Mouse (Mus musculus): Measurements from ENCODE around the gene Lhfpl3. TPM values are rescaled to one million over a fixed set of nuclear protein-coding genes. Genes with fewer than 3 reads are reported as not detected.
"Not testable (repeated sequence)": the region's sequence is repeated elsewhere in the genome, so short reads cannot be mapped to it uniquely, and the experiment has no call there.

Lhfpl3 gene
- 10 to 100 TPM; 13.1 to 13.3 TPM for total RNA-seq (2021)

DNA sequence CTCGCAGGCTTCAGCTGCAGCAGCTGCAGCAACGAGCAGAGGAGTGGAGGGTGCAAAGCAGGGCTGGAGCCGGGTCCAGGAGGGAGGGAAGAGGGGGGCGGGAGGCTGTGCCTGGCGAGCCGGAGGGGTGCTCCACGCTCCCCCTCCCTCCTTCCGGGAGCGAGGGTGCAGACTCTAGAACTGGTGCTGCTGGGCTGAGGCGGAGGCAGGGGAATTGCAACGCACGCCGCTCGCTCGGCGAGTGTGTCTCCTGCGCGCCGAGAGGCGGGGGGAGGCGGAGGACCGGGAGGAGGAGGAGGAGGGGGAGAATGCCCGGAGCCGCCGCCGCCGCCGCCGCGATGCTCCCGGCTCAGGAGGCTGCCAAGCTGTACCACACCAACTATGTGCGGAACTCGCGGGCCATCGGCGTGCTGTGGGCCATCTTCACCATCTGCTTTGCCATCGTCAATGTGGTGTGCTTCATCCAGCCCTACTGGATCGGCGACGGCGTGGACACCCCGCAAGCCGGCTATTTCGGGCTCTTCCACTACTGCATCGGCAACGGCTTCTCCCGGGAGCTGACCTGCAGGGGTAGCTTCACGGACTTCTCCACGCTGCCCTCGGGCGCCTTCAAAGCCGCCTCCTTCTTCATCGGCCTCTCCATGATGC is at the start of gene Lhfpl3:
Gene Lhfpl3, plus strand, starts transcription at position 175 of the 648 bp plus-strand sequence.
- peak; percentile 30 to 48 for DNase-seq

DNA sequence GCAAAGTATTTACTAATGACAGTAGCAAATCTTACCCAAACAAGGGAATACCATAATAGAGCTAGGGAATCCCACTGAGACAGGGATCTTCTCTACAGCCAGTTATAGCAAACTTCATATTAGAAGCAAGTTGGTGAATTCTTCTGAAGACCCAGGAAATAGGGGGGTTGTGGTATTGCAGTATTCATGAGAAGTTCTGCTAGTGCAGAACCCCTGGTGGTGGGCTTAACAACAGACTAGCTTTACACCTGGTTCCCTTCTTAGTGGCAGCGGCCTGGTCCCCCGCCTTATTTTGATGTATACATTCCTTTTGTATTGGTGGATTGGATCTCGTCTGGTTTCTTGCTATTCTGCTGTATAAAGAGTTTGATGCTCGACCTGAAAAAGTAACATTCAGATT is 39.6 kb upstream of the Lhfpl3 start:
- not testable (repeated sequence) for DNase-seq

DNA sequence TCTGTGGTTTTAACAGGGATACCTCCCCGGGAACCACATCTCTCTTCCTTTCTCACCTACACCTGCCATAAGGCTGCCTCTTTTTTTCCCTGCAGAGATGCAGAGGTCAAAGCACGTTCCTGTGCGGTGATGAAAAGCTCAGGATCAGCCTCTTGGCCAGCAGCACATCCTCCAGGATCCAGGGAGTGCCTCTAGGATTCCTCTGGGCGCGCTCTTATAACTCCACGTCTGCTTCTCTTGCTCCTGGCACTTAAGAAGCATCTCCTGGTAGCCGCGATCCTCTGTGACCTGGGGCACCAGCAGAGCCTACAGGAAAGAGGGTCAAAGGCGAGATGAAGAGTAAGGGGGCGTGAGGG is 352 bp upstream of the Lhfpl3 start:
- DNase-seq = no peak

DNA sequence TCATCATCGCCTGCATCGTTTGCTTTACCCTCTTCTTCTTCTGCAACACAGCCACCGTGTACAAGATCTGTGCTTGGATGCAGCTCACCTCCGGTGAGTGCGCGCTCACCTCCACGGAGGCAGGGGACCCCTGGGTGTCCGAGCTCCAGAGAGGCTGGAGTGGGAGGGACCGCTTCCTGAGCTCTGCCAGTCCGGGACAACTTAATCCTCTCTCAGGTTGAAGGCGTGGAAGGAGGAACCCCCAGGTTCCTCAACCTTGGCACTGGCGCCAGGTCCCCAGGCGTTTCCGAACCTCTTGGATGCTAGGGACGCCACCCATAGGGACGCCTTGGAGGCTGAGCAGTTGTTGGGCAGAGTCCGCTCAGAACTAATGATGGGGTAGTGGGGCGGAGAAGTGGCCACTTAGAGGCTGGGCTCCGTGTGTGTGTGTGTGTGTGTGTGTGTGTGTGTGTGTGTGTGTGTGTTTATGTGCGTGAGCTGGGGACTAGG is 718 bp downstream of the Lhfpl3 start:
- no peak for DNase-seq

DNA sequence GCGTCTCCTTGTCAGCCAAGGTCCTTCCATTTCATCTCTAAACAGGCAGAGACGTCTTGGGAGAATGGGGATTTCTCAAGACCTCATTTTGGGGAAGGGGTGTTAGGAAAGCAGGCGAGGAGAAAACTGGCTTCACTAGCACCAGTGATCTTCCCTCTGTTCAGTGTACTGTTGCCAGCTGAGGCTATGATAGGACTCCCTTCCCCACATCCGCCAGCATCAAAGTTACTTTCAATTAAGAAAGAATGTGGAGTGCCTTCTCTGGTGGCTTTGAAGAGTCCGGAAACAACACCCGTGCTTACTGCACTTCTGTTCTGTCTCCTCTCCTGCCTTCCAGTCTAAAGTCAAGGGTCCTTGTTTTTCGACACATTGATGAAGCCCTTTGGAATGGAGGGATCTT is 1.4 kb downstream of the Lhfpl3 start:
- DNase-seq = no peak

DNA sequence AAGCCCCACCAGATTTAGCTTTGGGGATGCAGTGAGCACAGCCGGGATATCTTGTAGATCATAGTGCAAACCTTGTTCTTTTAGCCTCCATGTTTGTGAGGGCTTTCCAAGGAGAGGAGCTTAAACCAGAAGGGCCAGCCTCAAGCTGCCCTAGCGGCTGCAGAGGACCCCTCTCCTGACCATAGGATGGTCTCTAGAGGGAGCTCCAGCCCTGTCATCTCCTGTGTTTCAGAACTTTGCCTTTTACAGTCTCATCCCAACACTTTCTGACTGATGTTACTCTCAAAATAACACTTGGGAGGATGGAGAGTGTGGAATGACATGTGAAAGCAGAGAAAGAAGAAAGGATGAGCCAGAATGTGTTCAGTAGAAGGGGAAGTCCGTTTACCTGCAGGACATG is 11.4 kb downstream of the Lhfpl3 start:
- no peak for DNase-seq

DNA sequence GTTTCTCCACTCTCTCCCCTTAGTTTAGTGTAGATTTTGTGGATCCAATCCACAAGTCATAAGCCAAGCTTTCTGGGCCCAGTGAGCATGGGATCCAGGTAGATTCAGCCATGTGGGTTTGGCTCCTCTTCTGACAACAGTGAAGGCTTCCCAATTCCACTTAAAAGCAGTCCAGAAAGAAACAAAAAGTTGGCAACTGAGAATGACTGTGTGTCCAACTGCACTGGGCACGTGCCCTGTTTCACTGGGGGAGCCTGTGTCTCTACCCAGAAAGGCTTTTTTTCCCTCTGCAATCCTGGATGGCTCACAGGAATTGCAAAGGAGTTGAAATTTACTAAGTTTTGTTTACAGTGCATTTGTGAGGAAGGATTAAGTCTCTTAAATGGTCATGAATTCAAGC is 24.9 kb downstream of the Lhfpl3 start:
- DNase-seq = no peak

DNA sequence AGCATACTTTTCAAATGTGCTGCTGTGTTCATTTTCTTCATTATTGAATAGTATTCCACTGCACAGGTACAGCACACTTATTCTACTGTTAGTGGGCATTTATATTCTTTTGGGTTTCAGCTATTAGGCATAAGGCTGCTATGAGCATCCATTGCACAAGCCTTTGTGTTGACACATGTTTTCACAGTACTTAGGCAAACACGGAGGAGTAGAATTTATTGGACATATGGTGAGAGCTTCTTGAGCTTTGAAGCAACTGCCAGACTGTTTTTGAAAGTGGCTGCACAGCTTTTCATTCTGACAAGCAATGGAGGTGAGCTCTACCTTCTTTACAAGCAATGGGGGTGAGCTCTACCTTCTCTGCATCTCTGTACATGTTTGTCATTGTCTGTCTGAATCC is 49.5 kb downstream of the Lhfpl3 start:
- DNase-seq = no peak

DNA sequence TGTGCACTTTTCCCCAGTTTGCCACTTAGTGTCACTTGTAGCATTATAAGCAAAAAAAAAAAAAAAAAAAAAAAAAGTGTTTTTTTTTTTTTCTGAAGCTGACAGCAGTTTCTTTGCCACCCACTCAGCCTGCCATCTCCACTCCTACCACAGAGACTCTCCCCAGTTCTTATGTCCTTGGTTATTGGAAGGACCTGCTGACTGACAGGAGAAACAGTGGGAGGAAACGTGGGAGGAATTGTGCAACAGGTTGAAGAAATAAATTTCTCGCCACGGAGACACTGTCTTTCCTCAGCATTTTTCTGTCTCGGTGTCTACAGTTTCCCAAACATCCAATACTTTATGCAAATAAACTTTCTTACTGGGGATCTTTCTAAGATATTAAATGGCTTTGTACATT is 67.6 kb downstream of the Lhfpl3 start:
- no peak for DNase-seq

DNA sequence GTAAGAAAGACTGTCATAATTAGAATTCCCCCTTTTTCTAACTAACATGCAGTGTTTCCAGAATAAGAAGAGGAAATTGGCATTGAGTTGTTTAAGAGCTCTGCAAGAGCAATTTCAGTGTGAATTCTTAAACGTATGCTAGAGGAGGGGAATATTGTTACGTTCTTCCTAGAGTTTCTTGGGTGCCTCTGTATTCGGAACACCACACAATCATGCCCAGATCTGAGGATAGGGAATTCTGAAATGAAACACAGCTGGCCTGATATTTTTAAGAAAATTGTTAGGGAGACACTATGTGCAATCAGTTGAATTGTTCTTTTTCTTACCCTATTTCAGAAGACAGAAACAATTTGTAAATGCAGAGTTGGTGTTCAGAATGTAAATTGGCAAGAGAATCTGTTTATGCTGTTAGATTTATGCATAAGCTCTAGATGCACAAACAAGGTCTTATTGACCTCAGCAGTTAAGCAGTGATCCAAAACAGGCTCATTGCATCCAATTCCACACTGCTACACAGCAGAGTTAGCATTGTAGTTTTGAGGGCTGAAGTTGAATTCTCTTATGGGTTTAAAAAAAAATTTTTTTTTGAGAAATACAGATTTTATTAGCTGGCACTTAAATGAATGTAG is 84.1 kb downstream of the Lhfpl3 start:
- no peak for DNase-seq

DNA sequence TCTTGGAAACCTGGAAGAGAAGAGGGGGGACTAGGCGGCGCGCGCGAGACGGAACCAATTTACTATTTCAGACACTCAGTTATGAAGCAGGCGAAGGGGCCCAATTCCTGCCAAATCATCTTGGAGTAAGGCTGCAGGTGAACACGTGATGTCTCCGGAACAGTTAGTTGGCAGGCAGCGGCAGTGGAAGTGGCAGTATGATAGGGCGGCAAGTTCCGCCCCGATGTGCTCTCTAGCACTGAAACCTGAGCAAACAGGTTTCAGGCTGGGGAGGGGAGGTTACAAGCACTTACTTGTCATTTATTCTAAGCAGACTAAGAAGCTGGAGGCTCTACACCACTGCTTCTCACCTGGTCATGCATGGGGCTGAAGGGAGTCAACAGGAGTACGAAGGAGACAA is 105.7 kb downstream of the Lhfpl3 start:
- DNase-seq = no peak

DNA sequence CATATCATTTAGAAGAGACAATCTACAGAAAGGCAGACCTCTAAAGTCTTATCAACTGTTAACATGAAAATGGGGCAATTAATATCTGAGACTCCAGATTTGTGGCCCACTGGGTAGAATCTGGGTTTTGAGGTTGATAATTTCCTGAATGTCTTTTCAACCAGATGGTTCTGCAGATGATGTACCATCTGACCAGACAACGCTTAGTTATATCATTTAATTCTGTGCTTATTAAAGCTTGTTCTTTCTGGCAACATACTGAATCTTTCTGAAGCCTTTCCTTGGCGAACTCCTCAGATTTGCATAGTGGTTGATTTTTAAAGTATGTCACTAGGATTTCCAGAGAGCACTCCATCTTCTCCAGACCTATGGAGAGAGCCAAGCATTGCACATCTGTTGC is 107.6 kb downstream of the Lhfpl3 start:
- no peak for DNase-seq

DNA sequence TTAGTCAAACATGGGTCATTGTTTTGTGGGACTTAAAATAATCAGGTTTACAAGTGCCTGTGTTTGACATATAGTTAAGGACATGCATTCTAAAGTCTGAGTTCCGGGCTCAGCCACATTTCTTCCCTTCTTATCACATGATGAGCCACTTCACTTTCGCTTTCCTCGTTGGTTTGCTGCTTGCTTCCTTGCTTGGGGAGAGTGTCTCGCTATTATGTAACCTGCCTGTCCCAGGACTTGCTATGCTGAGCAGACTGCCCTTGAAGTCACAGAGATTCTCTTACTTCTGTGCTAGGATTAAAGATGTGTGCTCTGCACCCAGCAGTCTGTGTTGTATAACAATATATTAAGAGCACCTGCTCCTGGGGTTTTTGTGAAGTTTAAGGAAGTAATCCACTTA is 110.6 kb downstream of the Lhfpl3 start:
- no peak for DNase-seq

DNA sequence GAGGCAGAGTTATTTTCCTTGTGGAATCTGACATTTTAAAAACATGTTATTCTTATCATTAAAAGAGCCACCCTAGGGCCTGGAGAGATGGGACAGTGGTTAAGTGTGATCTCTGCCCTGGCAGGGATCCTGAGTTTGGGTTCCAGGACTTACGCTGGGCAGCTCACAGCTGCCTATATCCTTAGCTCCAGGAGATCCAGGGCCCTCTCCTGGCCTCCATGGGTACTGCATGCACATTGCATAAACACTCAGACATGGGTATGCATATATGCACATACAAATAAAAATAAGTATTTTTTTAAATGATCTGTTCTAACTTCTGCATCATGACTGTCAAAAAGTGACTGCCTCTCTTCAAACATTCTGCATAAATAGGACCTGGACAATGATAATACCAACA is 115.5 kb downstream of the Lhfpl3 start:
- no peak for DNase-seq

DNA sequence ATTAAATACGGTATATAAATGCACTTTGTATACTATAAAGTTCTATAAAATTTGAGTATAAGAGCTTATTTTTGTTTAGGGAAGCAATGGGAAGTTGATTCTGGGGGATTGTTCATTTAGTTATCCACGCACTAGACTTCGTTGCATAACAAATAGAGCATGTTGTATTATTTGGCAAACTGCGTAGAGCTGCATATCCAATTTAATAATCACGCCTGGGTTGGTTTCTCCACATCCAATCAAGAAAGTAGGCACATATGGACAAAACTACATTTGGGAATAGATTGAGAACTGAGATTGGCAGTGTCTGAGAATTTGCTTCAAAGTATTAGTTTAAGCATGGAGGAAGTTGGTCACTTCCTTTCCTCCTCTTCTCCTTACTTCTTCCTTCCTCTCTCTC is 123.2 kb downstream of the Lhfpl3 start:
- no peak for DNase-seq

DNA sequence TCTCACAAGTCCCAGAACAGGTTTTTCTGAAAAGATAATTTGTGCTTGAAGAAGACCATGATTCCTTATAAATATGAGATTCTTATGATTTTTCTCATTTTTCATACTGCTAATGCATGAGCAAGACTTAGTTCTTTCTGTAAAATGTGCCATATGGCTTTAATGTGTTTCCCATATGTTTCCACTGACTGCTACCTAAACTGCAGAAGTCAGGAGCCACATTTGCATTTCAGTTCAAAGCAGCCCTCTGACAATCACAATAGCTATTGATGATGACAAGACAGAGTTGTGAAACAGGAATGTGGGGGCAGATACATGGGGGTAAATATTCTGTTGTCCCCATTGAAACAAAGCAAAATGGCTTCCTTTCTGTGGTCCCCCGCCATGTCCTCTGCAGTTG is 126.6 kb downstream of the Lhfpl3 start:
- no peak for DNase-seq

DNA sequence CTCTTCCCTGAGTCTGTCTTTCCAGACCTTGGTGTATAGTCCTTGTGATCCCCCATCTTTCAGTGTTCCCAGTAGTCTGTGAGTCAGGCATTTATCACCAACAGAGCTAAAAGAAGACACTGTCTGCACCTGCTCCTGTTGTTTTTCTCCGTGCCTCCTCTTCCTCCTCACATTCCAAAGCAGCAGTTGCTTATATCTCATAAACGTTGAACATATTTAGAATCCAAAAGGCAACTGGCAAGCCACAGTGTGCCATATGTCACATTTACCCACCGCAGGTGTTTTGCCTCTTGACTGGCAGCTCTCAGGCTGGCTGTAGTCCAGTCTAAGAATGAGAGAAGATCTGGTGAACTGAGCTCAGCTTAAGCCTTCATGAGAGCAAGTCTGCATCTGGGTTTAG is 142.5 kb downstream of the Lhfpl3 start:
- DNase-seq = peak; percentile 16 to 27

DNA sequence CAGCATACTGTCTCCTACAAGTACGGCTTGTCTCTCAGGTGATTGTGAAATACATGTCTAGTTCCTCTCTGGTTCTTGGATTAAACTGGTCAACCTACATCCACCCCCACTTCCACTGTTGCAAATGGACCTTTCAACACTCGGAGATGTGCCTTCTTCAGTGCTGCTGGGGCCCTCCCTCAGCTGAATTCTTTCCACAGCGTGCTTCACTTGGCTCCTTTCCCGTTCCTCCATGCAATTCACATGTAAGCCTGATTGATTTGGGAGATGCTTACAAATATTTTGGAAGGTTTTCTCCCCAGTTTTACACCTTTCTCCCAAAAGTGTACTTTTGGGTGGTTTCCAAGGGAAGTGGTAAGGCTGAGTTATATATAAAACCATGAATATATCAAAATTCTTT is 143.6 kb downstream of the Lhfpl3 start:
- DNase-seq = no peak

DNA sequence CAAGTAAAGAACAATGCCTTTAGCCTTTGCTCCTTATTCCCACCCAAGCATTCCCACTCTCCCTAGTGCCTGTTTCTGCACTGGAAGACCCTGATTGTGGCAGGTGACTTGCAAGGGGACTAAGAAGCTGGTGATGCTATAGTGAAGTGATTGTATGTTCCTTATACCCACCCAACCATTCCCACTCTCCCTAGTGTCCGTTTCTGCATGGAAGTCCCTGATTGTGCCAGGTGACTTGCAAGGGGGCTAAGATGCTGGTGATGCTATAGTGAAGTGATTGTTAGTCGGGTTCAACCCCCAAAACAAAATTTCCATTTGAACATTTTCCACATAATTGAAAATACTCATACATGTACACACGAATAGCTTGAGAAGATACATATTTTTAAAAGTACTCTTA is 151.4 kb downstream of the Lhfpl3 start:
- DNase-seq = no peak

DNA sequence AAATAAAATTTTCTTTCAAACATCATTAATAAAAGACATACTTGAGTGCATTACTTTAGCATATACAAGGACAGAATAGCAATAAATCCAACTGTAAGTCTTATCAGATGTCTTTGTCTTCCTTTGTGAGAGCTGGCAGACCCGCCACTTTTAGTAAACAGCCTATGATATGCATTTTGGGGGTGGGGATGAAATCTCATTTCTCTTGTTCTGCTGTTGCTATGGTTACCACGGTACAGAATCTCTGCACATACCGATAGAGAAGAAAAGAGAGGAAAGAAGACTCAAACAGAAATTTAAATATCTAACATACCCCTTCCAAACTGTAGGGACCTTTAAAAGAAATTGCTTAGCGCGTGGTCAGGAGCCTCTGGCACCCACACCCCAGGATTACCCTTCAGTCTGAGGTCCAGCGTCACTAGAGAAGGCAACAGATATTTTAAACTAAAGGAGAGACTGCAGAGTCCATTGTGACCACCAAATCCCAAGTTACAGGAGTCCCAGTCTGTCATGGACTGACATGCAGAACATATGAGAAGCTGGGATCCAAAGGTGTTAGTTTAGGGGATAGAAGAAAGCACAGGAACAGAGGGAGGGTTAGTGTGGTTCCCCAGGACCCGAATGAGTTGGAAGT is 151.9 kb downstream of the Lhfpl3 start:
- DNase-seq = no peak

DNA sequence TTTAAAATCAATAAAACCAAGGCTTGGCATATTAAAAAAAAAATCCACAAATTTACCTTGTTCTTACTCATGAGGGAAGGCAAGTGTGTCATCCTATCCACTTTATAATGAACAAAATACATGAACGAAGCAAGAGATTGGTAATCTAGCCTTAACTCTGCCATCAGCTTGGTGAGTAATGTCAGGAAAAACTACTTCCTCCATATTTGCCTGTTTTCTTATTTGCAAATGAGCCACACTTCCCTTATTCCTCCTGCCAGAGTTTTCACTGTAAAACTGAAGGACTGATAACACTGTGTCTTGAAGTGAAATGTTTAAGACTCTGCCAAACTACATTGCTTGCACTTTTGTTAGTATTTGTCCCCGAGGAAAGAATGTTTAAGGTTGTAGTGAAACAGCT is 152.7 kb downstream of the Lhfpl3 start:
- no peak for DNase-seq

DNA sequence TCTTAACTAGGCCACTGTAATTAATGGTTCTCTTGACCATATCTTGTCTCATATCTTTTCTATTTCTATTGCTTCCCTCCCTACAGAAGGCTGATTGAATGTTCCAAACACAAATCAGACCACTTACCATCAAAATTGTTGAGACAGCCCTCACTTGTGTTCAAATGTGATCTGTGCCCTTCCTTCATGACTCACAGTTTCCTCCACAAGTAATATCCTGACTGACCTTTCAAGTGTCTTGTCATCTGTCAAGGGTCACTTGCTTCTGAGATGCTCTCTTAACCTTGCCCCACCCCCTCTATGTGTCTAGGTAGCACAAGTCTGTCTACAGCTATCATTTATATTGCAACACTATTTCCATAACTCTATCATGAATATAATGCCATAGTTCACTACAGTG is 154.1 kb downstream of the Lhfpl3 start:
- DNase-seq = no peak

DNA sequence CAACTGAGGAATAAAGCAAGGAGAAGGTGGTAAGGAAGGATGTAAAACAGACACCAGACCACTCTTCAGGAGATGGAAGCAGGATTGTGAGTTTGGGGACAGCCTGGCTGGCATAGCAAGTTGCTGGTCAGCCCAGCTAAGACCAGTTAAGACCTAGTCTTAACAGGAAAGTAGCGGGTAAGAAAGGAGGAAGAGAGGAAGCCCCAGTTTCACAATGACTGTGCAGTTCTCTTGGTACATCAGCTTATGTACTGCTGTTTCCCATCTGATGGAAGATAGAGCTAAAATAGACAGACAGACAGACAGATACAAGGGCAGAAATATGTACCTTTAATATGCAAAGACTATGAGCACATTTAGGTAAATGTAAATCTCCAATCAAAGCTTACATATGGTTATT is 171.3 kb downstream of the Lhfpl3 start:
- no peak for DNase-seq

DNA sequence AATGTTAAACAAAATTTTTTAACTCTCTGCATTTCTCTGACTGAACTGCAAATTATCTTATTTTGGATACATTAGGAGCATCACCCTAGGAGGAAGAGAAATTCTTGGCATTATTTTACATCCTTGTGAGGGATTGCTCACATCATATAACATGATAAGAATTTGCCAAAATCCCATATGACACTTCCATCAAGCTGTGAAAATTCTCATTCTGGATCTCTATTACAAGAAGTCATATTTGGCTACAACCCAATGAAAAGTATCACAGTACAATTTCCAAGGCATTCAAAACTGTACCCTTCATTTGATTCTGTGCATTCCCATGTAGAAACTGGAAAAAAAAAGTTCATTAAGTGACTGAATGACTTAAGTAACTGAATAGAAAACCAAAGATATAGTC is 180.3 kb downstream of the Lhfpl3 start:
- no peak for DNase-seq
